Mouse (Mus musculus) kidney, postnatal 0 days (tissue): ENCODE results near the gene Ttll5. TPM values are rescaled to one million over a fixed set of nuclear protein-coding genes. Genes with fewer than 3 reads are reported as not detected.
A peak's percentile ranks its signal among the peaks of the same experiment; 100 is the strongest.

Experiments used
- ATAC-seq: fragments of 200-750 bp; cut with Nextera tagmentation; replicated peaks from 2 replicates; pipeline ENCODE4 v1.8.0; 2017; ENCODE audit warnings: low read depth, moderate number of reproducible peaks, moderate TSS enrichment, moderate library complexity; ENCODE audit not compliant: low FRiP score
- DNase-seq: peaks from one replicate; pipeline ENCODE4 v3.0.0-alpha.2; 2016; ENCODE audit warnings: low spot score
- H3K27ac ChIP-seq: fragments of 300-500 bp; sonication (generic); 2 replicates; pipeline ENCODE4 v1.5.1; 2014; ENCODE audit warnings: mild to moderate bottlenecking
- H3K27me3 ChIP-seq: fragments of 300-500 bp; sonication (generic); 2 replicates; pipeline ENCODE4 v1.6.1; 2014; ENCODE audit warnings: low read length, mixed read lengths; ENCODE audit not compliant: insufficient read depth
- H3K36me3 ChIP-seq: fragments of 300-500 bp; sonication (generic); 2 replicates; pipeline ENCODE4 v1.6.1; 2014; ENCODE audit warnings: low read length, mixed read lengths; ENCODE audit not compliant: insufficient read depth
- H3K4me1 ChIP-seq: fragments of 300-500 bp; sonication (generic); replicated peaks from 2 replicates; pipeline ENCODE4 v1.6.1; 2014; ENCODE audit warnings: antibody characterized with exemption, low read length, mixed read lengths; ENCODE audit not compliant: insufficient read depth
- H3K4me2 ChIP-seq: fragments of 300-500 bp; sonication (generic); 2 replicates; pipeline ENCODE4 v1.6.1; 2014; ENCODE audit warnings: mild to moderate bottlenecking, low read length, moderate library complexity, mixed read lengths
- H3K4me3 ChIP-seq: fragments of 300-500 bp; sonication (generic); replicated peaks from 2 replicates; pipeline ENCODE4 v1.5.1; 2014; ENCODE audit warnings: low read depth, low read length
- H3K9ac ChIP-seq: fragments of 300-500 bp; sonication (generic); 2 replicates; pipeline ENCODE4 v1.6.1; 2014; ENCODE audit warnings: low read depth, low read length
- H3K9me3 ChIP-seq: fragments of 300-500 bp; sonication (generic); replicated peaks from 2 replicates; pipeline ENCODE4 v1.6.1; 2016; ENCODE audit warnings: low read length, inconsistent platforms, mixed read lengths
- CTCF ChIP-seq: IDR thresholded peaks from 2 replicates; pipeline ENCODE4 v1.5.1; 2016; ENCODE audit warnings: antibody characterized with exemption, low read depth, mild to moderate bottlenecking, moderate library complexity
- WGBS: fragments of 180-500 bp; shearing (Covaris S2); extraction: QIAGEN DNeasy Blood & Tissue Kit; methylation state at CpG from one replicate; pipeline ENCODE4 v1.1.7; 2014; 5-methylcytosine and 5-hydroxymethylcytosine counted together
- polyA plus RNA-seq: library from polyadenylated mRNA; unstranded; fragments of >200 nt; fragmentation: Nextera tagmentation; extraction: Ambion mirVana; gene quantifications from 2 replicates; pipeline ENCODE4 v1.2.1, GENCODE M21; 2015

Gene Ttll5
- 6.8 and 7.2 TPM in 2 replicates for polyA plus RNA-seq

DNA sequence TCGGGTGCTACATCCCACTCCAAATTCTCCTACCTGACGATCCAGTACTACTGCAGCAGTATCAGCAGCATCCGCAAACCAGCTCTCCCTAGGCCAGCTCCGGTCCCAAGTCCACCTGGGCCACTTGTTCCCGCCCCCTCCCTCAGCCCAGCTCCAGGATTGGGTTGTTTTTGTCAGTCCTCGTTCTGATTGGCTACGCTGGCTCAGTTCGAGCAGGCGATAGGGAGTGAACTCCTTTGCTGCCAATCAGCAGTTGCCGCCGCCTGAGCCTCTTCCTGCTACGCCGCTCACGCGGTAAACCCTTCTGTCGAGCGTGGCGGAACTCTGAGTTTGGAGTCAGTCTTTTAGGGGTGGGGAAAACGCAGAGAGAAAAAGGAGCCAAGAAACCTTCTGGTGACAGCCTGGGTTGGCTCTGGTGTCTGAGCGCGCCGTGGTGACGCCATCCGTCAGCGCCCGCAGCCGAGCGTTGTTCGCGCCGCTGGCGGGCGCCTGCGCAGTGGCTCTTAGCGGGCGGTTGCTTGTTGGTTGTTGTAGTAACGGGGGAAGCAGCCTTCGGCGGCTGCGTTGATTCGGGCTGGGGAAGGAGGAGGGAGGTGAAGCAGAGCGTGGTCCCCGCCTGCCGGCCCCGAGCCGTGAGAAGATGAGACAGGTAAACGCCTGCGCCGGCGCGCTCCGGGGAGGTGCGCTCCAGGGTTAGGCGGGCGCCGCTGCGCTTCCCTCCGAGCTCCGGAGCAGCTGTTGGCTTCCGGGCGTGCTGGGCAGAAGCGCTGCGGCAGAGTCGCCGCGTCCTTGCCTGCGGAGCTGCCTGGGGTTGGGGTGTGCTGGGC lies at the start of gene Ttll5, which contains the start of gene Erg28:
TSS of gene Ttll5 (plus strand) at position 222 of the 827 bp plus-strand sequence.
TSS of gene Erg28 (minus strand) at position 113 of the 827 bp plus-strand sequence.
- H3K36me3 ChIP-seq = 0 out of 2 replicates have a peak, but pooled peaks cover 13% of the 10 kb centered on the region
- peak within 1 kb of the TSS; percentile 81 for H3K9ac ChIP-seq
- H3K4me1 ChIP-seq = peaks cover 8% of the 10 kb centered on the region
- peak within 1 kb of the TSS; percentile 95 for H3K27ac ChIP-seq
- H3K4me2 ChIP-seq = peak within 1 kb of the TSS; percentile 83
- under 1% methylated on average over 65 of the region's 67 CpGs for WGBS
- TF ChIP-seq CTCF = peak; percentile 7; the same call in 1 of the 2 replicates
- H3K27me3 ChIP-seq = no peaks in the 10 kb centered on the region
- DNase-seq (peak; percentile 97), ATAC-seq (peak; percentile 99)
- H3K9me3 ChIP-seq = no peaks in the 10 kb centered on the region
- H3K4me3 ChIP-seq = peak within 1 kb of the TSS; percentile 75

DNA sequence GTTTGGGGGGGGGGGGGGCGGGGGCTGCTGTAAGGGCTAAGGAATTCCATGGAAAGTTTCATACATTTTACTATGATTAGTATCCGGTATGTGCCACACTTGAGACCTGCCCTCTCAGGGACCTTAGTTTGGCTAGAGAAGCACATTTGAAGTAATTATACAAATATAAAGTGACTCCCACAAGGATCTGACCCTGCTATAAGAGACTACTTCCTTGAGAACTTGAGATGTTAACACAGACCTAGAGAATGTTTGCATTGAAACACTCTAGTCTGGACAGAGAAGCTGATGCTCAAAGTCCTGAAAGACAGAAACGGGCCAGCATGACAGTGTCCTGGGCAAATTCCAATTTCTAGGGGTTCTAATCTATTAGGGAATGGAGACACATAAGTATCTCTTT lies 45.5 kb upstream of the Ttll5 start:
- no peak overlapping the region for H3K4me3 ChIP-seq
- 26% methylated on average over 3 of the region's 3 CpGs for WGBS
- H3K27ac ChIP-seq = no peak overlapping the region
- no peak overlapping the region for H3K9ac ChIP-seq
- ATAC-seq (no peak), DNase-seq (no peak)
- H3K4me1 ChIP-seq = no peaks in the 10 kb centered on the region
- no peaks in the 10 kb centered on the region for H3K36me3 ChIP-seq
- H3K27me3 ChIP-seq = no peaks in the 10 kb centered on the region
- TF ChIP-seq CTCF = no peak
- H3K4me2 ChIP-seq = no peak overlapping the region
- no peaks in the 10 kb centered on the region for H3K9me3 ChIP-seq

DNA sequence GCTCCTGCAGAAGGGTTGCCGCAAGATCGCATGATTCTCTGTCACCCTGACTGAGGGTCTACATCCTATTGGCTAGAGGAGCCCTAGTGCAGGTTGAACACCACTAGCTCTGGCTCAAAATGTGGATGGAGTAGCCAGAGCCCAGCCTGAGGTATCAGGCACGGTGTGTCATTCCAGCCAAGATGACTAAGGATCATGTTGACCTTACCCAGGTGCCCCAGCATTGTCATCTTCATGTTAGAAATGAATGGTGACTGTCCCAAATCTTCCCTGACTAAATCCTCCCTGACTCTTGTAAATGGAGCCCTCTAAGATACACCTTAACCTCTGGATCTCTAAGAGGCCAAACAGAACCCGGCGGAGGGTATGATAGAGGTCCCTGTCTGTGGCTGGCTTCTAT lies 44.8 kb upstream of the Ttll5 start:
- Histone ChIP-seq H3K9me3 (no peaks in the 10 kb centered on the region), H3K4me2 (no peak overlapping the region), H3K4me3 (no peak overlapping the region), H3K36me3 (no peaks in the 10 kb centered on the region), H3K27me3 (no peaks in the 10 kb centered on the region), H3K27ac (no peak overlapping the region), H3K4me1 (no peaks in the 10 kb centered on the region), H3K9ac (no peak overlapping the region)
- no peak for ATAC-seq
- 94% methylated on average over 5 of the region's 5 CpGs for WGBS
- no peak for TF ChIP-seq CTCF
- DNase-seq = no peak

DNA sequence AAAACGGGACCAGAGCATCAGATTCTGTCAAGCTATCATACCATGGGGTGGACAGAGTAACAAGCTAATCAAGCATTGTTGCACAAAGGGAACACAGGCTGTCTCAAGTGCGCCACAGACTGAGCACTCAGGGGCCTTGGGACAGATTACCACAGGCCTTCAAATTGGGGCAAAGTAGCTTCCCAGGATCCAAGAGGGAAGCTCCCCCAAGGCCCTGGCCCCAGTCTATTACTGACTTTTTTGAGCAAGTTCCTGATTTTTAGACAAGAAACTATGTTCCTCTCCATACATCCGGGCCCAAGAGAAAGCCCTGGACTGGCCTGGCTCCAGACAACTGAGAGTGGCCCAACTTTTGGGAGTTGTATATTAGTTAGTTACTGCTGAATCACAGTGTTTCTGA lies 42.9 kb upstream of the Ttll5 start:
- H3K27ac ChIP-seq = no peak overlapping the region
- no peaks in the 10 kb centered on the region for H3K27me3 ChIP-seq
- TF ChIP-seq CTCF = no peak
- H3K36me3 ChIP-seq = no peaks in the 10 kb centered on the region
- H3K4me1 ChIP-seq = no peaks in the 10 kb centered on the region
- WGBS = 83% methylated on average over 3 of the region's 3 CpGs
- ATAC-seq (no peak), DNase-seq (no peak)
- no peak overlapping the region for H3K9ac ChIP-seq
- no peaks in the 10 kb centered on the region for H3K9me3 ChIP-seq
- no peak overlapping the region for H3K4me2 ChIP-seq
- no peak overlapping the region for H3K4me3 ChIP-seq

DNA sequence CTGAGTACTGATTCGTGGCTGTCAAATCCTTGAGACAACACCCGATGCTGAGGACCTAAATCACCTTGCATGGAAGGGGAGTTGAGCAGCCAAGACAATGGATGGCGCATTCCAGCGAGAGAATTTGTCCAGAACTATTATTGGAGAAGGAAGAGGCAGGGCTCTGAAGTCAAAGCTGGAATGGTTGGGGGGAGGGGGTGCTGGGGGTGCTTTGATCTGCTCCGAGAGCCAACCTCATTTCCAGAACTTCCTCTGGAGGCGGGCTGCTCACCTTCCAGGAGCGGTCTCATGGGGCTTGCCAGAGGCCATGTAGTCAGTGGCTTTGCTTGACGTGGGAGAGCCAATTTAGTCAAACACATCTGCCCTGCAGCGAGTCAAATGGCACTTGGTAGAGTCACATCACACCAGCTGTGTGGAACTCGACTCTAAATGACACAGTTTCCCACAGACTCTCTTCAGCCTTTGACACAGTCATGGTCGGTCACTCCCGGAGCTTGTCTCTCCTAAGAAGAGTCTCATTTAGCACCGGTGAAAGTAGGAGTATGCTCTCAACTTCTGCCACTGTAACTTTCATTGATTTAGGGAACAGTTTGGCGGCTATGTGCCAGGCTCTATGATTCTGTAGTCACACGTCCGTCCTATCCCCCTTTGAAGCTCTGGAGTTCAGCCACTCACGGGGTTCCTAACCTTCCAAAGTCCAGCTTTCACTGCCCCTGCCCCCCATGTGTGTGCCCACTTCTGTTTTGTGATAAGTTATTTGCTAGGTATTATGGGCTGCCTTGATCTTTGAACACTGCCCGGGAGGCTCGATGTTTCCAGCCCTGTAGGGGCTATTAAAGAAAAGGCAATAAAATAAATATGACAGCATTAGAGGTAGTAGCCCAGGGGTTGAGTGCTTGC lies 39.3 kb upstream of the Ttll5 start:
- H3K27me3 ChIP-seq = no peaks in the 10 kb centered on the region
- no peak overlapping the region for H3K4me2 ChIP-seq
- no peak overlapping the region for H3K9ac ChIP-seq
- H3K4me3 ChIP-seq = no peak overlapping the region
- ATAC-seq = 0 out of 2 replicates have a peak, but pooled peaks have one; percentile 25
- no peaks in the 10 kb centered on the region for H3K9me3 ChIP-seq
- WGBS = 13% methylated on average over 19 of the region's 19 CpGs
- H3K27ac ChIP-seq = peak overlapping the region; percentile 28; the same call in 1 of the 2 replicates
- no peaks in the 10 kb centered on the region for H3K36me3 ChIP-seq
- peak; percentile 61 for DNase-seq
- no peaks in the 10 kb centered on the region for H3K4me1 ChIP-seq
- no peak for TF ChIP-seq CTCF

DNA sequence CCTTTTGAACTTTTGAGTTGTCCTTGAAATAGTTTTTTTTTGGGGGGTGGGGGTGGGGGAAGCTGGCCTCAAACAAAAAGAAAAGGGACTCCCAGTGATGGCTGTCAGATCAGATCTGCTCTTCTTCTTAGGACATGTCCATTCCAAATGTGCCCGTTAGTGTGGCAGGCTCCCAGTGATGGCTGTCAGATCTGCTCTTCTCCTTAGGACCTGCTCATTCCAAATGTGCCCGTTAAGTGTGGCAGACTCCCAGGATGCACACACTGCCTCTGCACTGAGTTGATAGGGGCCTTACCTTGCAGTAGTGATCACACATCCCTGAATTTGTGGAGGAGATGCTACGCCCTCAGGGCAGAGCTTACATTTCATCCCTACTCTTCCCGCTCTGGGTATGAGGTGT lies 32.3 kb upstream of the Ttll5 start:
- WGBS = 89% methylated on average over 4 of the region's 4 CpGs
- Histone ChIP-seq H3K36me3 (no peaks in the 10 kb centered on the region), H3K4me1 (no peaks in the 10 kb centered on the region), H3K4me3 (no peak overlapping the region), H3K4me2 (no peak overlapping the region), H3K27me3 (no peaks in the 10 kb centered on the region), H3K9ac (no peak overlapping the region), H3K9me3 (no peaks in the 10 kb centered on the region), H3K27ac (no peak overlapping the region)
- DNase-seq (no peak), ATAC-seq (no peak)
- TF ChIP-seq CTCF = no peak
